19 mouse cellular contexts compared by ENCODE assay signal in genomic region chr13:114055686-114056085, GRCm38 (mm10).
DNase-seq lines count a peak whose midpoint lies in the region; ATAC-seq lines count a peak whose summit lies in the region.
"Had no signal": no experiment of that assay in that cellular context is flagged by ENCODE, and none has a peak within 500 bp of the region (broad histone marks: within the 10 kb centered on the region; RNA-seq: fewer than 3 reads in every experiment).

No protein-coding gene starts in this region.

- H3K4me2 ChIP-seq in hindbrain, embryonic 13.5 days, result no peak overlapping the region
- H3K4me2 ChIP-seq: embryonic facial prominence, embryonic 12.5 days; forebrain, embryonic 13.5 days; limb, embryonic 15.5 days had no signal

- H3K9ac ChIP-seq in hindbrain, embryonic 13.5 days, result no peak overlapping the region
- H3K9ac ChIP-seq: embryonic facial prominence, embryonic 12.5 days; forebrain, embryonic 13.5 days; limb, embryonic 15.5 days had no signal

- WGBS in hindbrain, embryonic 10.5 days, result 63% methylated on average over 9 of the region's 9 CpGs
- 53% methylated on average over 9 of the region's 9 CpGs for WGBS in hindbrain, embryonic 13.5 days

- H3K4me3 ChIP-seq in hindbrain, embryonic 10.5 days, result no peak overlapping the region
- H3K4me3 ChIP-seq in hindbrain, embryonic 13.5 days, result no peak overlapping the region
- H3K4me3 ChIP-seq: embryonic facial prominence, embryonic 12.5 days; erythroblast, embryonic 14.5 days; forebrain, embryonic 13.5 days; heart, adult 2 months; limb, embryonic 15.5 days had no signal

- no peak for ATAC-seq in hindbrain, embryonic 13.5 days (ENCODE audit: low FRiP score)
- ATAC-seq: activated CD4-positive, CD25-positive, alpha-beta regulatory T cell, adult 4 months; CD4-positive, CD25-positive, alpha-beta regulatory T cell, adult 4 months; forebrain, embryonic 13.5 days; intestine, embryonic 16.5 days; lung, postnatal 0 days had no signal

- no peaks in the 10 kb centered on the region for H3K27me3 ChIP-seq in hindbrain, embryonic 10.5 days (ENCODE audit: insufficient read depth, poor library complexity, severe bottlenecking)
- 0 out of 2 replicates have a peak, but pooled peaks cover 4% of the 10 kb centered on the region for H3K27me3 ChIP-seq in hindbrain, embryonic 13.5 days
- H3K27me3 ChIP-seq: embryonic facial prominence, embryonic 12.5 days; forebrain, embryonic 13.5 days; limb, embryonic 15.5 days had no signal

- no peaks in the 10 kb centered on the region for H3K36me3 ChIP-seq in hindbrain, embryonic 10.5 days
- no peaks in the 10 kb centered on the region for H3K36me3 ChIP-seq in hindbrain, embryonic 13.5 days
- H3K36me3 ChIP-seq: embryonic facial prominence, embryonic 12.5 days; limb, embryonic 15.5 days had no signal

- no peaks in the 10 kb centered on the region for H3K9me3 ChIP-seq in hindbrain, embryonic 10.5 days
- H3K9me3 ChIP-seq in hindbrain, embryonic 13.5 days, result no peaks in the 10 kb centered on the region
- H3K9me3 ChIP-seq: embryonic facial prominence, embryonic 12.5 days; forebrain, embryonic 13.5 days; limb, embryonic 15.5 days had no signal

- H3K27ac ChIP-seq in hindbrain, embryonic 10.5 days, result no peak overlapping the region
- H3K27ac ChIP-seq in hindbrain, embryonic 13.5 days, result no peak overlapping the region
- H3K27ac ChIP-seq: embryonic facial prominence, embryonic 12.5 days; forebrain, embryonic 13.5 days; heart, adult 2 months; limb, embryonic 15.5 days had no signal

- DNase-seq in hindbrain, embryonic 10.5 days (ENCODE audit: low spot score), result peak; percentile 13
- peak; percentile 33 for DNase-seq in retina, postnatal 1 day
- DNase-seq in retina, embryonic 14.5 days (ENCODE audit: low spot score), result no peak
- DNase-seq in cerebellum, postnatal 14 days, result peak; percentile 83 to 85
- no peak for DNase-seq in spleen, postnatal 14 days (ENCODE audit: low spot score in 2 of 2)
- no peak for DNase-seq in adrenal gland, adult 2 months
- DNase-seq: adrenal gland, postnatal 25 days; gastrocnemius, postnatal 14 days; heart, adult 2 months; thymus, postnatal 25 days had no signal

- peaks cover 44% of the 10 kb centered on the region for H3K4me1 ChIP-seq in hindbrain, embryonic 10.5 days (replicated peaks)
- H3K4me1 ChIP-seq in hindbrain, embryonic 13.5 days (replicated peaks), result peaks cover 16% of the 10 kb centered on the region
- H3K4me1 ChIP-seq: limb, embryonic 15.5 days had no signal

Comparison
In these comparisons a context has a peak if more than half of its experiments do, and no peak if none do; other contexts are left out.
1. DNase-seq: peak in hindbrain, embryonic 10.5 days (single experiment), retina, postnatal 1 day (single experiment) and cerebellum, postnatal 14 days (2 of 2); none in retina, embryonic 14.5 days (single experiment), spleen, postnatal 14 days (0 of 2) and adrenal gland, adult 2 months (single experiment).